Mouse (Mus musculus): Measurements from ENCODE around the gene Tm4sf5.
A peak's percentile ranks its signal among the peaks of the same experiment; 100 is the strongest.
"Not testable (repeated sequence)": the region's sequence is repeated elsewhere in the genome, so short reads cannot be mapped to it uniquely, and the experiment has no call there.

Gene Tm4sf5

DNA sequence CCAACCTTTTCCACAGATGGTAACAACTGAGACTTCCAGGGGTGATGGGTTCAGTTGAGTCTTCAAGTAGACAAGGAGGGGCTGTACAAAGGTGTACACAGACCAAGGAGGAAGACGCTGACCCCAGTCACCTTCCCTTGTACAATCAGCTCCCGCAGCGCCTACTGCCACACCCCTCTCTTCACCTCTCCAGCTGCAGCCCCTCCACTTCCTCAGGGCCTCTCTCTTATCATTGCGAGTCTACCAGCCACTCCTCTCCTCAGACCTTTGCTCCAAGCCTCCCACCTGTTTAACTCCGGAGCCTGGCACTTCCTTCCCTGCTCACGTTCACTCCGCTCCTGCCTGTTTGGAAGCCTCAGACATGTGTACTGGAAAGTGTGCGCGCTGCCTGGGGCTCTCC lies at the start of gene Tm4sf5:
Tm4sf5 (plus strand) TSS at position 275 of the 400 bp plus-strand sequence.
- DNase-seq, result no peak

DNA sequence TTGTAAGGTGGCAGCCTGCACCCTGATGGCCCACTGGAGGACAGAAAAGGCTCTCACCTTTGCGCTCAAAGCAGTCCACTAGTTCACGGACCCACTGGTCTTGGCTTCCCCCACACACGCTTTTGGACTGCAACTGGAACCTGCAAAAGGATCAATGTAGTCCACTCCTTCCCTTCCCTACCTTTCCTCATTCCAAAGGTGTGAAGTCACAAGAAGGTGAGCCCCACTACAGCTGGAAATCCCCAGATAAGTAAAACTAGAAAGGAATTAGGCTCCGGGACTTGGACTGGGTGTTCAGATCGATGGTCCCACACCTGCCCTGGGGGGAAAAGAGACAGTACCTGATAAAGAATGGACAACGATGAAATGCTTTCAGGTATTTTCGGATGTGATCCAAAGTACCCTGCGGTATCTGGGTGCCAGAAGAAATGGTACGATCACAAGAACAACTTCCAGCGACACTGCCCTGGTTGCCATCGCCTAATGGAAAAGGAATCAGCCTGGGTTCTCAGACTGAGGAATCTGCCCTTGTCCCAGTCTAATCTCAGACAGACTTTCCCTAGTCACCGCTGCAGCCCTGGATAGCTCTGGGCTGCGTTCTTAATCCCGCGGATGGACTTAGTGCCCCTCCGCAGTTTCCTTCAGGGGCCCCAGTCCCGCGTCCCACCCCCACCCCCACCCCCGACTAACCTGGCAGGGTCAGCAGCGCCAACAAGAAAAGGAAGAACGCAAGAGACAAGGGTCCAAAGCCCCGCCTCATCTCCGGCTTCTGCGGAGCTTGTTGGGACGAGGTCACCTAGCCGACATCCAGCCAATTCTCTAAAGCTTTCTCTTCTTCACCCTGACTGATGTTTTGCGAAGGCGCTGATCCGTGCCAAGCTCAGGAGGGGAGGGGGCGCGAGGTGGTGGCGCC lies 46.1 kb upstream of the Tm4sf5 start, which contains the start of gene Zmynd15:
Zmynd15 (plus strand) TSS at position 746 of the 913 bp plus-strand sequence.
- DNase-seq, result peak; percentile 18

DNA sequence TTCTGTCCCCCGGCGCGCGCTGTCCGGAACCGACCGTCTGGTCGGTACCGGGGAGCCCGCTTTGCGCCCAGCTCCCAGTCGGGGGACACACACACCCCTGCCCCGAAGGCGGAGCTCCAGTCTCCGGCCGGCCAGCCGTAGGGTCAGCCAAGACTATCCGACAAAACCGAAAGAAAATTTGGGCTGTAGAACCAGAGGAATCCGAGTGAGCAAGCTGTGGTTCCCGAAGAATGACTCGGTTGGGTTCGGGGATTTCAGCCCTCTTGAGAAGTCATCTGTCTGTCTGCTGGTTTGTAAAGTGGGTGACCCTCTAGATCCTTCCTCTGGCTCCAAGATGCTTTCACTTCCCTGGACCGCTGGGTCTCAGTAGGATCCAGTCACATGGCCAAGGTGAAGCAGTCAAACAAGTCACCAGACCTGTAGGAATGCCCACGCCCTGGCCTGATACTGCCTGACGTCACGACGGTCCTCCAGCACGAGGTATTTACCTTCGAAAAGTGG lies 45.4 kb upstream of the Tm4sf5 start, which contains the start of gene Cxcl16:
Cxcl16 (minus strand) TSS at position 384 of the 501 bp plus-strand sequence.
- peak; percentile 20 for DNase-seq

DNA sequence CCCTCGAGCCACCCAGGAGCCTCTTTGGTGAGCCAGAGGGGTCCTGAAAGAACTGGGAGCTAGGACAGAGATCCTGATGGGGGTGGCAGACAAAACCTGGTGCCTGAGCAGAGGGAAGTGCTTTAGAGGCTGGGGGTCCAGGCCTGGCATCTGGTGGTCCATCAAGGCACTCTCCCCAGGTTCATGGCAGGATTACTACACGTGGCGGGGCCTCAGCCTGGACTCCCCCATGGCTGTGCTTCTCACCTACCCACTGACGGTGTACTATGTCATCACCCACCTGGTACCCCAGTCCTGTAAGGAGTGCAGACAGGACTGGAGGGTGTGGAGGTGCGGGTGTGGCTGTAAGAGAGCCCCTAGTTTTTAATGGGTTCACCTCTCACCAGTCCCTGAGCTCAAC lies 41.1 kb upstream of the Tm4sf5 start:
- no peak for DNase-seq

DNA sequence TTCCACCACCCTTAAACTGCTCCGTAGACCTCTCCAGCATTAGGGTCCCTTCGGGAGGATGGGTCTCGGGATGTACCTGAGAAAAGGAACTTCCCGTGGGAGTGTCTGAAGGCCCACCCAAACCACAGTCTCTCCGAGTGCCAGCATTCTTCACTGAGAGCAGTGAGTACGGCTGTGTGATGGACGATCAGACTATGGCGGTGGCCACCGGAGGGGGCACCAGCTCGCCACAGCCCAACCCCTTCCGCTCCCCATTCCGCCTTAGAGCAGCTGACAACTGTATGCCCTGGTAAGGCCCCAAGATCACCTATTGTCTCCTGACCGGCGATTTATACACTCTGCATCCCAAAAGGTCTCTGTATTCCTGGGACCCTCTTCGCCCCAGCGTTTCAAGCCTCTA lies 39.8 kb upstream of the Tm4sf5 start:
- peak; percentile 20 for DNase-seq

DNA sequence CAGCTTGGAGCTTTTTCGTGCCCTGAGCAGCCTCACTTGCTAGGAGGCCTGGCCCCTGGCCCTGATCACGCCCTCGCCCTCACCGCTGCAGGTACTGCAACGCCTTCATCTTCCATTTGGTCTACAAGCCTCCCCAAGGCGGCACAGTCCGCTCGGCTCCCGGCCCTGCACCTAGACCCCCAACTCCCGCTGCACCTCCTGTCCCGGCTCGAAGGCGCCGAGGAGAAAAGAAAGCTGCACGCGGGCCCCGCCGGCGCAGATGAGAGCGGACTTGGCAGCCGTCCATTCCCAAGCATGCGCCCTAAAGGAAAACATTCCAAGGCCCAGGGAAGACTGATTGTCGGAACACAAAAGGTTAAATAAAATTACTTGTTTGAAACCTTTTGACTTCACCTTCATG lies 39.2 kb upstream of the Tm4sf5 start:
- DNase-seq, result peak; percentile 29

DNA sequence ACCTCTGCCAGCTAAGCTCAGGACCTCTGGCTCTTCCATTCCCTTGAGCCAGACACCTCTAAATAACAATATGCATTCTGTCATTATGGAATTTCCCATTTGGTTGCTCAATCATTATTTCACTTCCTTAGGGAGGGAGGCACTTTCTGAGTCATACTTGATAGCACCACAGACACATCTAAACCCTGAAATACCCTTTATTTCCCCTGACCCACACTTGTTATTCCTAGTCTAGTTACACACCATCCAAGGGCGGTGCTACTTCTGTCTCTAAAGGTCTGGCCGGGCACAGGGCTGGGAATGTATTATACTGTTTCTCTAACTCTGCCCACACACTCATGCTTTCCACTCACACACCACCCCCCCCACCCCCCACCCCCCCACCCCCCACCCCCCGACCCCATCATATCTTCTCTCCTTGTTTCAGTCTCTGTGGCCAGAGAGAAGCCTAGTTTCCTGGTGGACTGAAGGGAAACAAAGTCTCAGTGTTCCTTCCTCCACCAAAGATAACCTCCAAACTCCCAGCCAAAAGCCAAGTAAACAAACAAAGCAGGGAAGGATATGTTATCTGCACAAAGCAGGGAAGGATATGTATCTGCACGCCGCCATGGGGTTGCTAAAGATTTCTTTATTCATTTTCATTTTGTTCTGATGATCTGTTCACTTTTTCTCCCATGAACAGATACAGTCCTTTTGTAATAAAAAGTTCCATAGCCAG lies 37.0 kb upstream of the Tm4sf5 start:
- no peak for DNase-seq

DNA sequence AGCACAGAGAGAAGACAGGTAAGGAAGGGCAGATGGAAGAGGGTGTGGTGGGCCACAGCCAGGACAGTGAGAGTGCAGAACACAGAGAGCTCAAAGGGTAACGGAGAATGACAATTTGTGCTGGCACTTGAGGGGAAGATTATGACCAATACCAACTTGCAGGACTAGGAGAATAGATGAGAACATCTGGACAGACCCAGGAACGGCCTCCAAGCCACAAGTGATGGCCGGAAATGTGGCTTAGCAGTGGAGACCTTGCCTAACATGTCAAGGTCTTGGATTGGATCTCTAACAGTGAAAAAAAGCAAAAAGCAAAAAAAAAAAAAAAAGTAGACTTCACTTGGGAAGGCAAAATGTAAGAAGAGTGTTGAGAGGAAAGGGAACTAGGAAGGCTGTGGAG lies 35.3 kb upstream of the Tm4sf5 start:
- no peak for DNase-seq

DNA sequence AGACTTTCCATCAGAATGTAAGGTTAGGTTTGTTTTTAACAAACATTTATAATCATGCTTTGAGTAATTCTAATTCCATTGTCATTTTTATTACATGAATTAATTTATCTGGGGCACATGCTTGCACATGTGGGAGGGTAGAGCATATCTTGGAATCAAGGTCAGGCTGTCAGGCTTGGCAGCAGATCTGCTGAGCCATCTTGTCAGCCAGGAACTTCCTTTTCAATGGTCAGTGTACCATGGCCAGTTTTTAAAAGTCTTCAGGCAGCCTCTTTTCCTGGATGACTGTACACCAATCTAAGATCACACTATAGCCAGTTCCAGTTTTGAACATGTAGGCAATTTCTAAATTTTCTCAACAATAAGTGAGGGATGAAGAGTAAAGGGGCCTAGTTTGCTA lies 32.3 kb upstream of the Tm4sf5 start:
- DNase-seq, result no peak

DNA sequence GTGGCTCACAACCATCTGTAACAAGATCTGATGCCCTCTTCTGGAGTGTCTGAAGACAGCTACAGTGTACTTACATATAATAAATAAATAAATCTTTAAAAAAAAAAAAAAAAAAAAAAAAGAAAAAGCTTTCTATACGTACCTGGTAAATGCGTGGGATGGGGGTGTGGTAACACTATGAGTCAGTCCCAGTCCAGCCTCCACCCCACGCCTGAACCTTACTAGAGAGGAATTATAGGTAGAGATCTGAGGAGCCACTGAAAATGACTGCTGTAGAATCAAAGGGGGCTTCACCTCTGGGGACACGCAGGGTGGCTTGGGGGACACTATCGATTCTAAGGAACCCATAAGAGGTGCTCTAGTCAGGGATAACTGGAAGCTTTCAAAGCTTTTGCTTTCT lies 31.8 kb upstream of the Tm4sf5 start:
- not testable (repeated sequence) for DNase-seq

DNA sequence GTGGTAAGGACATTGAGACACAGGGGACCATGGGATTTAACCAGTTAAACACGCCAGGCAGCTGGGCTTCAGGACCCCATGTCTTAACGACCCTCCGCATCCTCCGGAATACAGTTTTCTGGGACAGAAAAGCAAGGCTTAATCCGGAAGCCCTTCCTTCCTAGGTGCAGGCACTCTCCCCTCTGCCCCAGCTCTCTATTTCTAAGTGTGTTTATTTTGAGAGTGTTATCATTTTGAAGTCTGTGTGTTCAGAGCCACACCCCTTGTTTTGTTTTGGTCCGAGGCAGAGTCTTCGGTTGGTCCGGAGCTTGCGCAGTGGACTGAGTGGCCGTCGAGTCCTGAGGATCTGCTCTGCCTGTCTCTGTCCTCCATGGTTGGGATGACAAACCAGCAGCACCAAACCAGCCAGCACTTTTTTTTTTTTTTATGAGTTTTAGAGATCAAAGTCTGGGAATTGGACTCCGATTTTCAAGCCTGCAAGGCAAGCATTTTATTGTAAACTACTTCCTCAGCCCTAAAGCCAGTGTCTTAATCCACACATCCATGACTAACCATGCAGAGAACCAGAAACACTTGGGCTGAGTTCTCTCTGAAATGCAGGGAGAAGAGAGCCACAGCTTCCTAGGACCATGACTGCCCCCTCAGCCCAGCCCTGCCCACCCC lies 30.0 kb upstream of the Tm4sf5 start:
- DNase-seq, result no peak

DNA sequence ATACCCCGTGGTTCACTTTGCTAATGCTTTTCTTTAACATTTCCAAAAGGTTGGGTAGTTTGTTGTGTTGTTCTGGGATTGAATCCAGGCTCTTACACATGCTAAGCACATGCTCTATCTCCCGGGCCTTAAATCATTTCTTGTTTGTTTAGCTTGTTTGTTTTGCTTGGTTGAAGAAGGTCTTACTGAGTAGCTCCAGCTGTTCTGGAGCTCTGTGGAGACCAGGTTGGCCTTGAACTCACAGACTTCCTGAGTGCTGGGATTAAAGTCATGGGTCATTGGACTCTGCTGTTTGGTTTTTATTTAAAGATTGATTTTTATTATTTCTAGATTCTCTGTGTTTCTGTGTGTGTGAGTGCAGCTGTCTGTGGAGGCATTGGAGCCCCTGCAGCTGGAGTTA lies 19.5 kb upstream of the Tm4sf5 start:
- DNase-seq, result no peak

DNA sequence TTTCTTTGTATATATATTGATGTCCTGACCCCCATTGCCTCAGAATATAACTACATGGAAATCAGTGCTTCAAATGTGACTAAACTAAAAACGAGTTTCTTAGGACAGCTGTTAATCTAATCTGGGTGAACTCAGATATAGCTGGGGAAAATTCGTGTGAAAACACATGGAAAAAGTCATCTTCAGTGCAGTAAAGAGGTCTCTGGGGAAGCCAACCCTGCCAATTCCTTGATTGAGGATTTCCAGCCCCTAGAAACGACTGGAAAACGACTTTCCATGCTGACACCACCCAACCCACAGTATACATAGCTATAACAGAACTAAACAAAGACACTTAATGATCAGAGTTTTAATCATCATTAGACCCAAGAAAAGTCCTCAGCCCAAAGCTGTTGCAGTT lies 17.2 kb upstream of the Tm4sf5 start:
- DNase-seq, result no peak

DNA sequence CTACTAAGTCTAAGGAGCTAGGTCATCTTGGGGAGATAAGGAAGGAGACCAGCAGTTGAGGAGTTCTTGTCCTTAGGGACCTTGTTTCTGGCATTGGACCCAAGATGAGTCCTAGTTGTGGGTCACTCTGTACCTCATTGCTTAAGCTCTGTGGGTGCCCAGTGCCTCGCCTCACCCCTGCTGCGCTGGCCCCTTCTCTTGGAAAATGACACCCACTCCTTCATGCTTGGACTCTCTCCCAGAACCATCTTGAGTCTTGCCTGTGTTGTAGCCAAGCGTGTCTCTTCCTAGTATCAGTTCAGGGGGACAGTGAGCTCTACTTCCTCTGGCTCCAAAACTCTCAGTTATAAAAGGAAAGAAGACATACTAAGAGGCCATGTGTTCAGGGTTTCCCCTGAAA lies 15.9 kb upstream of the Tm4sf5 start:
- DNase-seq, result no peak

DNA sequence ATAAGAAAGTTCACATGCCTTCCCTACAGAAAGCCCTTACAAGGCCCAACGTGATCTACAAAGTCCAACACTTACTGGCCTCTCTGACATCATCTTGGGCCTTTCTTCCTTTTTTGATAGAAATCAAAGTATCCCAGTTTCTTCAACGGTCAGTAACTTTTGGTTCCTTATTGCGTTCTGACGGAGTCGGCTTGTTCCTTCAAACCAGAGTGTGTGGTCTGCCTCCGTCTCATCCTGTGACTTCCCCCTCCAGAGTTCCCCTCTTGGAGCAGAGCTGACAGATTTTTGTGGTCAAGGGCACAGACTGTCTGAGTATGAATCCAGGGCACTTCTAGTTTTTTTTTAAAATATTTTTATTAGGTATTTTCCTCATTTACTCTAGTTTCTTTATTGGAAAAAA lies 15.4 kb upstream of the Tm4sf5 start:
- no peak for DNase-seq

DNA sequence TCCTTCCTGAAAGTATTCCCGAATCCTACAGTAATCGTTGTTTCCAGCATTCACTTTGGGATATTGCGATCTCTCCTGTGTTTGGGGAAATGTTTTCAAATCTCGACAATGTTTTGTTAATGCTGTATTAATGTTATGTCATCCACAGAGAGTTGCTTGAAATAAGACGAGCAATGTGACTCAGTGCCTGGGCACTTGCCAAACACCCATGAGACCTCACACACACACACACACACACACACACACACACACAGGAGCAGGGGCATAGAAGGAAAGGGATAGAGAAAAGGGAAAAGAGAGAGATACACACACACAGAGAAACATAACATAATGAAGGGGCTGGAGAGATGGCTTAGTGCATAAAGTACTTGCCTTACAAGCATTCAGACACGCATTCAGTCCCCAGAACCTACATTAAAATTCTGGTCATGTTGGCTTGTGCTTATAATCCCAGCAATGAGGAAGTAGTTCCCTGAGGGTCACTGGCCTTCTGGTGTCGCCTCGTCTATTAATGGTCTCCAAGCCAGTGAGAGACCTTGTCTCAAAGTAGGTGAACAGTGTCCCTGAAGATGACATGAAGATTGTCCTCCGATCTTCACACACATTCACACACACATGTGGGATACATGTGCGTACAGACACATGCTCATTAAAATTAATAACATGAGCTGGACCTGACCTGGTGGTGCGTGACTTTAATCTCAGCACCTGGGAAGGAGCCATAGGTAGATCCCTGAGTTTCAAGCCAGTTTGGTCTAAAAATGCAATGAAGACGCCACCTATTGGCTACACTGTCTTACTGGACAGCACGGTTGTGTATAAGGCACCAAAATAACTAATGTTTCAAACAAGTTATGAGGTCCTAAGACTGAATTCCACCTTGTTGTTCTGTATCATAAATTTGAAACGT lies 5.2 kb upstream of the Tm4sf5 start:
- DNase-seq, result no peak

DNA sequence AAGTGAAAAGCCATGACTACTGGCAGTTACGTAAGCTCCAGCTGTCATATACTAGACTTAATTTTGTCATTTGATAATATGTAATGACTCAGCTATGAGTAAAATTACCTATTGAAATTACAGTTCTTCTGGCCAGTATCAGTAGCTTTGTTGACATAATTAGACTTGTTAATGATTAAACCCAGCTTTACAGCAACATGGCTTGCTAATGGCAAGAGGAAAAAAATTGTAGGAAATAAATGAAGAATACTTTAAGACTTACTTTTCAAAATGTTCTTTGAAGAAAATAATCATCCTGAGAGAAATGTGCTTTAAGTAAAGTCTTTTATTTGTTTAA lies 4.6 kb upstream of the Tm4sf5 start:
- no peak for DNase-seq

DNA sequence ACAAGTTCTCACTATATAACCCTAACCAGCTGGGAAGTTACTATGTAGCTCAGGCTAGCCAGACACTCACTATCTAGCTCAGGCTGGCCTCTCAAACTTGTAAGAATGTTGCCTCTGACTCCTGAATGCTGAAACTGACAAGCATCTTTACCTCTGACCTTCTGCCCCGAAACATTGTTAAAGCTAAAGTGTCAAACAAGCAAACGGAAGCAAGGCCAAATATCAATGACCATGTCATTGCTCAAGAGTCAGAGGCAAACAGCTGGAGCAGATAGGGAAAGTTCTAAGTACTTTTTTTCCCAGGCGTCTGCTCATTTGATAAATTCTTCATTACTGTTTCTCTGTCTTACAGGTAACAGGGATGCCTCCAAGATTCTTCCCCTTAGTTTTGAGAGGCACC lies 3.0 kb upstream of the Tm4sf5 start:
- DNase-seq, result no peak

DNA sequence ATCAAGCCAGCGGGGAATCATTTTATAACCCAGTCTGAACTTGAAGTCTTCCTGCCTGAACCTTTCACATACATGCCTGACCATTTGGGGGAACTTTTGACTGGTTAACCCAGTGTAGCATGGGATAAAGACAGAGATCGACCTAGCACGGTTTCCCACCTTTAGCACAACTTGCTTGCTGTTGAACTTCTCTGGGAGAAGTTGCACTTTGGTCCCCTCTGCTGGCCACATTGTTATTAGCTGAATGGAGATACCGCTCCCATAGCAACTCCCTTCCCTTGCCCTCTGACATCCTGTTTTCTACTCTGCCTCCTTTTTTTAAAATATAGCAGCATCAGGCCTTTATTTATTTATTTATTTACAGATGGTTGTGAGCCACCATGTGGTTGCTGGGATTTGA lies 1.3 kb downstream of the Tm4sf5 start:
- peak; percentile 71 for DNase-seq

DNA sequence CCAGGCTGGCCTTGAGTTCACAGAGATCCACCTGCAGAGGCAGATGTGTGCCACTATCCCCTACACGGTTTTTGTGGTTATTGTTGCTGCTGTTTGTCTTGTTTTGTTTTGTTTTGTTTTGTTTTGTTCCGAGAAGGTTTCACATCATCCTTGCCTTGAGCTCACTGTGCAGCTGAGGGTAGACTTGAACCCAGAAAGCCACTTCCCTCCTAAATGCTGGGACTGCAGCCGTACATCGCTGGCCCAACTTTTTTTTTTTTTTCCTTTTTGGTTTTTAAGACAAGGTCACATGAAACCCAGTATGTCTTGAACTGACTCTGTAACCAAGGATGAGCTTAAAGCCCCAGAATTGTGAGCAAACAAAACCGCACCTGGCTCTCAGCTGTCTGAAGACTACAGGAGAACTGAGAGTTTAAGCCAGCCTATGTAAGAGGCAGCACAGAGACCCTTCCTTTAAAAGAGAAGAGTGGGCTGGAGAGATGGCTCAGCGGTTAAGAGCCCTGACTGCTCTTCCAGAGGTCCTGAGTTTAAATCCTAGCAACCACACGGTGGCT lies 2.0 kb downstream of the Tm4sf5 start:
- DNase-seq, result no peak

DNA sequence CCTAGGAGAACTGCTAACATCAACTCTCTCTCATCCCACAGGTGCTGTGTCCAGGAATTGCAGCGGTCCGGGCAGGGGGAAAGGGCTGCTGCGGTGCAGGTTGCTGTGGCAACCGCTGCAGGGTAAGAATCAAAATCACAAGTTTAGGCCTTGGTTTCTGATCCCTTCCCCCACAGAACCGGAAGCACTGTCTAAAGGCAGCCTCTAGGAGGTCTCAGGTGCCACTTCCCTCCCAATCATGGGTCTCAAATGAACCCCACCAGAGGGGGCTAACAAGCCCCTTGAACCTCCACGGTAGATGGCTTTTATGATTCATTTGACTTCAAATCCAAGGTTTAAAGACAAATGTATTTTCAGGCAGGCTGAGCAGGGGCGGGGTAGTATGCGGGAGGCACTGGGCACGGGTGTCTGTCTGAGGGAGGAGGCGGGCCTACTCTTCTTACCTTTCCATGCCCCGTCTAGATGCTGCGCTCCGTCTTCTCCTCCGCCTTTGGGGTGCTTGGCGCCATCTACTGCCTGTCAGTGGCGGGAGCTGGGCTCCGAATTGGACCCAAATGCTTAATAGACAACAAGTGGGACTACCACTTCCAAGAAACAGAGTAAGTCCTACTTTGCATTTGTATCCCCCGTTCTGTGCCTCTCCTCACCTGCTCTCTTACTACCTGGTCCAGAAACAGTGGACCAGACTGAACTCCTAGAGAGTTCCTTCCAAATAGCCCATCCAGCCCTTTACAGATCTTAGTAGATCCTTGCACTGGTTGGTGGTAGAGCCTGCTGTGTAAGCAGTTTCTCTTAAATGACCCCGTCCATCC lies 4.9 kb downstream of the Tm4sf5 start:
- peak; percentile 74 for DNase-seq

All from embryo, embryonic 11 days (tissue).